Mouse (Mus musculus): ENCODE results near the gene Cdc42ep4. TPM values are rescaled to one million over a fixed set of nuclear protein-coding genes. Genes with fewer than 3 reads are reported as not detected.

Gene Cdc42ep4
- polyA plus RNA-seq, 1 experiment from 2014 or later: 48.5 TPM

DNA sequence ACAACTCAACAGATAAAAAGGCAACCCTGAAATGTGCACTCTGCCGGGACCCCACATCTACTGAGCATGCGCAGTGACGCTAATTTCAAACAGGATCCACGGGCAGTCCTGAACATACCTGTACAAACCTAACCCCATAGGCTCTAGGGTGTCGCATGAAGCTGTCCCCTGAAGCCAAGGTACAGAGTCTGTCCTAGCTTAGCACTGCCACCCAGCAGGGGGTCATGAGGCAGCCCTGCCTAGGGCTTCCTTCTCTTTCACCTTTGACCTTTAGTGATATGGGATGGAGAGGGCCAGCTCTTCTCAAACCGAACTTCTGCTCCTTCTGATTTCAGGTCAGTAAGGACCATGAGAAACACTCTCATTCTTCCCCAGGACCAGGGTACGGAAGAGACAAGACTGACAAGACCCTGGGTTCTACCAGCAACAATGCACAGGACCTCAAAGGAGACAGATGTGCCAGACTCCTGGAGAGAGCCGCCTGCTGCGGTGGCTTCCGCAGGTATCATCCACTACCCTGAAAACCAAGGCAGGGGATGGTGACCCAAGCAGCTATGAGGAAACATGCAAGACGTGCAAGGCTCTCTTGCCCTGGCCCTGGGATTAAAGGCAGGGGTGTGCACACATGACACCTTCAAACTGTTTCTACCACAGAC lies 3.8 kb downstream of the Cdc42ep4 start:
- Histone ChIP-seq H3K4me1 (replicated peaks; ENCODE audit: insufficient read depth, low read length) (peaks cover 30% of the 10 kb centered on the region), H3K4me3 (replicated peaks; ENCODE audit: low read depth, low read length) (no peak overlapping the region), H3K9ac (ENCODE audit: low read depth, low read length) (no peak overlapping the region), H3K36me3 (ENCODE audit: insufficient read depth, low read length) (0 out of 2 replicates have a peak, but pooled peaks cover 6% of the 10 kb centered on the region), H3K9me3 (replicated peaks; ENCODE audit: low read length) (no peaks in the 10 kb centered on the region), H3K27ac (peak overlapping the region; percentile 96), H3K4me2 (ENCODE audit: low read length) (peak overlapping the region; percentile 63), H3K27me3 (ENCODE audit: insufficient read depth, low read length) (no peaks in the 10 kb centered on the region)
- no peak for DNase-seq (ENCODE audit: low spot score)
- ATAC-seq (replicated peaks; ENCODE audit: low FRiP score, low read depth): no peak
- TF ChIP-seq CTCF (IDR thresholded peaks at IDR 0.05; ENCODE audit: low read depth): no peak
- WGBS: 77% methylated on average over 11 of the region's 11 CpGs

DNA sequence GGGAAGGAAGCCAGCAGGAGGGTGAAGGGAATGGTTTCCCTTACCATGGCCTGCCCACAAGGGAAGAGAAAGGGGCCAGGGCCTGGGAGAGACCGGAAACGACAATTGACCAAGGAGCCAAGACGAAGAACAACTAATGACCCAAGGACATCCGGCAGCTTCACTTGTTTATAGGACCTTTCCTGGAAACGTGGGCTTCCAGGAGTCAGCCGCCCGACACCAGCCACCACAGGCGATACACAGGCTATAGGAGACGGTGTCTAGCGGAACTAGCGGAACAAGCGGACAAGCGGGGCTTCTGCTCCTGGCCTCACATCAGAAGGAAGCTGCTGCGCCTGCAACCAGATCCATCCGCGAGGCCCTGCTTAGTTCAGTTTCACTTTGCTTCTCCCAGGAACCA lies 4.6 kb downstream of the Cdc42ep4 start:
- Histone ChIP-seq H3K9ac (ENCODE audit: low read depth, low read length) (peak overlapping the region; percentile 39), H3K27me3 (ENCODE audit: insufficient read depth, low read length) (no peaks in the 10 kb centered on the region), H3K4me3 (replicated peaks; ENCODE audit: low read depth, low read length) (peak overlapping the region; percentile 9; the same call in 1 of the 2 replicates), H3K4me2 (ENCODE audit: low read length) (peak overlapping the region; percentile 63), H3K4me1 (replicated peaks; ENCODE audit: insufficient read depth, low read length) (peaks cover 27% of the 10 kb centered on the region), H3K36me3 (ENCODE audit: insufficient read depth, low read length) (0 out of 2 replicates have a peak, but pooled peaks cover 9% of the 10 kb centered on the region), H3K27ac (peak overlapping the region; percentile 72), H3K9me3 (replicated peaks; ENCODE audit: low read length) (no peaks in the 10 kb centered on the region)
- WGBS: 9% methylated on average over 16 of the region's 16 CpGs
- DNase-seq (ENCODE audit: low spot score): peak; percentile 84
- no peak for TF ChIP-seq CTCF (IDR thresholded peaks at IDR 0.05; ENCODE audit: low read depth)
- no peak for ATAC-seq (replicated peaks; ENCODE audit: low FRiP score, low read depth)

DNA sequence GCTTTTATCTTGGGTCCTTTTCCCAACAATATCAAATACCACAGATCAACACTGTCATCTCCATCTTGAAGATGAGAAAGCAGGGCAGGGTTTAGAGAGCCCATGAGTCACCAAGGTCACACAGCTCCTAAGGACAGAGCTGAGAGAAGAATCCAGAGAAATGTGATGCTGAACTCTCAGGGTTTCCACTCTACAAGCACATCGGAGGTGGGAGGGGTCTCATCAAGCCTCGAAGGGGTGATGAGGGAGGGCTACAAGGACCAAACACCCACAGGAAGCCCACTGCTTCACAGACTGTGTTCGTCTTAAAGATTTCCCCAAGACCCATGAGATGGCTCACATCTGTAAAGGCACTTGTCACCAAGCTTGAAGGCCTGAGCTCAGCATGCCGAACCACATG lies 5.7 kb downstream of the Cdc42ep4 start:
- H3K27me3 ChIP-seq (ENCODE audit: insufficient read depth, low read length): no peaks in the 10 kb centered on the region
- no peak for ATAC-seq (replicated peaks; ENCODE audit: low FRiP score, low read depth)
- WGBS: 62% methylated on average over 4 of the region's 4 CpGs
- H3K9ac ChIP-seq (ENCODE audit: low read depth, low read length): no peak overlapping the region
- 0 out of 2 replicates have a peak, but pooled peaks cover 9% of the 10 kb centered on the region for H3K36me3 ChIP-seq (ENCODE audit: insufficient read depth, low read length)
- no peak overlapping the region for H3K4me2 ChIP-seq (ENCODE audit: low read length)
- no peak overlapping the region for H3K4me3 ChIP-seq (replicated peaks; ENCODE audit: low read depth, low read length)
- H3K9me3 ChIP-seq (replicated peaks; ENCODE audit: low read length): no peaks in the 10 kb centered on the region
- peaks cover 25% of the 10 kb centered on the region for H3K4me1 ChIP-seq (replicated peaks; ENCODE audit: insufficient read depth, low read length)
- H3K27ac ChIP-seq: no peak overlapping the region
- TF ChIP-seq CTCF (IDR thresholded peaks at IDR 0.05; ENCODE audit: low read depth): no peak
- DNase-seq (ENCODE audit: low spot score): no peak

DNA sequence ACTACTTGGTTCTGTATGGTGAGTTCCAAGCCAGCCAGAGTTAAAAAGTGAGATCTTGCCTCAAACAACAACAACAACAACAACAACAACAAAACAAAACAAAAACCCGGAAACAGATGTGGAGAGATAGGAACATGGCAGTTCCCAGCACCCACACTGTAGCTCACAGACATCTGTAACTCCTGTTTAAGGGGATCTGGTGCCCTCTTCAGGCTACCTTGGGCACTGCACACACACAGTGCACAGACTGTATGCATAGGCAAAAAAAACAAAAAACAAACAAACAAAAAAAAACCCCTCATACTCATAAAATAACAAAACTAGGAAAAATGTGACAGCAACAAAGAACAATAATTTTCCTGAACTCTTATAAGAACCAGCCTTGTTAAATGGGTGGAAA lies 8.7 kb downstream of the Cdc42ep4 start:
- Histone ChIP-seq H3K36me3 (ENCODE audit: insufficient read depth, low read length) (0 out of 2 replicates have a peak, but pooled peaks cover 9% of the 10 kb centered on the region), H3K4me2 (ENCODE audit: low read length) (no peak overlapping the region), H3K27me3 (ENCODE audit: insufficient read depth, low read length) (no peaks in the 10 kb centered on the region), H3K9me3 (replicated peaks; ENCODE audit: low read length) (no peaks in the 10 kb centered on the region), H3K4me3 (replicated peaks; ENCODE audit: low read depth, low read length) (no peak overlapping the region), H3K4me1 (replicated peaks; ENCODE audit: insufficient read depth, low read length) (peaks cover 21% of the 10 kb centered on the region), H3K9ac (ENCODE audit: low read depth, low read length) (no peak overlapping the region), H3K27ac (no peak overlapping the region)
- ATAC-seq (replicated peaks; ENCODE audit: low FRiP score, low read depth): no peak
- WGBS: 96% methylated on average over 1 of the region's 1 CpGs
- DNase-seq (ENCODE audit: low spot score): no peak
- TF ChIP-seq CTCF (IDR thresholded peaks at IDR 0.05; ENCODE audit: low read depth): peak; percentile 38; the same call in 1 of the 2 replicates

DNA sequence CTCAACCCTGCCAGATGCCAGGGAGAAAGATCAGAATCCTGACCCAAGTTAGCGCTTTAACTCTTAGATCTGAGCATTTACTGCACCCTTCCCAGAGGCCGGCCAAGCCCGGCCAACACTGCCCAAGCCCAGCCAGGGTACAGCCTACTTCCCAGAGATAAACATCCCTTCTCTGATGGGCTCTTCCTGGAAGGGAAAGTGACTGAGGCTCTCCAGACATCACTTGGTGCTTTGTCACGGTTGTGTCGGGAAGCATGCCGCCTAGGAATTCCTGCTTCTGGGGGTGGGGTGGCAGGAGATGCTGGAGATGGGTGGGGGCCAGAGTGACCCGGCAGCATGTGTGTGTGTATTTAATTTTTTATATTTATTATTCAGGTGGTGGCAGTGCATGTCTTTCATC lies 11.6 kb downstream of the Cdc42ep4 start:
- H3K4me1 ChIP-seq (replicated peaks; ENCODE audit: insufficient read depth, low read length): peaks cover 23% of the 10 kb centered on the region; the same call in 1 of the 2 replicates
- TF ChIP-seq CTCF (IDR thresholded peaks at IDR 0.05; ENCODE audit: low read depth): no peak
- 55% methylated on average over 7 of the region's 7 CpGs for WGBS
- H3K36me3 ChIP-seq (ENCODE audit: insufficient read depth, low read length): 0 out of 2 replicates have a peak, but pooled peaks cover 3% of the 10 kb centered on the region
- no peaks in the 10 kb centered on the region for H3K27me3 ChIP-seq (ENCODE audit: insufficient read depth, low read length)
- DNase-seq (ENCODE audit: low spot score) (no peak), ATAC-seq (replicated peaks; ENCODE audit: low FRiP score, low read depth) (no peak)
- peak overlapping the region; percentile 64 for H3K27ac ChIP-seq
- no peak overlapping the region for H3K4me2 ChIP-seq (ENCODE audit: low read length)
- H3K4me3 ChIP-seq (replicated peaks; ENCODE audit: low read depth, low read length): no peak overlapping the region
- H3K9ac ChIP-seq (ENCODE audit: low read depth, low read length): 0 out of 2 replicates have a peak overlapping the region, but pooled peaks have one; percentile 18
- no peaks in the 10 kb centered on the region for H3K9me3 ChIP-seq (replicated peaks; ENCODE audit: low read length)

DNA sequence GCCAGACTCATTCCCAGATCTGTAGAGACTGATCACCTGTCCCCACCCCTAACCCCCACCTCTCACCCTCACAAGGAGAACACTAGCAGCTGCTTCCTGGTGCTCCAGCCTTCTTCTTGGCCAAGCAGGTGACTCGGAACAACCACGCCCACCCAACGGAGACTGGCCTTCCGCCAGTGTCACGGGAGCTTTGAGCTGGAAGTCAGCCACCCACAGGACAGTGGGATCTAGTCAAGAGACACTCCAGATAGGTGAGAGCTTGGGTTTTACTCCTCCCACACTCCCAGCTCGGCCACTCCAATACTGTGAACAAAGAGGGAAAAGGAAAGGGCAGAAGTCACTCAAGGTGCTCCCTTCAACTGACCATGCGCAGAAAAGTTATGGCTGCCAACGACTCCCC lies 12.5 kb downstream of the Cdc42ep4 start:
- 49% methylated on average over 8 of the region's 8 CpGs for WGBS
- Histone ChIP-seq H3K36me3 (ENCODE audit: insufficient read depth, low read length) (0 out of 2 replicates have a peak, but pooled peaks cover 3% of the 10 kb centered on the region), H3K27ac (peak overlapping the region; percentile 64), H3K9me3 (replicated peaks; ENCODE audit: low read length) (no peaks in the 10 kb centered on the region), H3K4me3 (replicated peaks; ENCODE audit: low read depth, low read length) (no peak overlapping the region), H3K27me3 (ENCODE audit: insufficient read depth, low read length) (no peaks in the 10 kb centered on the region), H3K4me2 (ENCODE audit: low read length) (no peak overlapping the region), H3K9ac (ENCODE audit: low read depth, low read length) (no peak overlapping the region), H3K4me1 (replicated peaks; ENCODE audit: insufficient read depth, low read length) (peaks cover 30% of the 10 kb centered on the region)
- no peak for TF ChIP-seq CTCF (IDR thresholded peaks at IDR 0.05; ENCODE audit: low read depth)
- DNase-seq (ENCODE audit: low spot score): no peak
- no peak for ATAC-seq (replicated peaks; ENCODE audit: low FRiP score, low read depth)

Measured in kidney, postnatal 0 days (tissue).